Mouse (Mus musculus): Measurements from ENCODE around the gene Spata6. TPM values are rescaled to one million over a fixed set of nuclear protein-coding genes. Genes with fewer than 3 reads are reported as not detected.

The Spata6 gene
- polyA plus RNA-seq, 1 experiment from 2014 or later, result 2.9 TPM

Other genes starting within 250 kb of the Spata6 start
- gene Slc5a9, start 182.9 kb downstream of the Spata6 start, polyA plus RNA-seq (2015; fragmentation: Nextera tagmentation; extraction: Ambion mirVana), result 0.04 TPM in 1 of 2 replicates, not detected in the other
- not detected in 2 replicates for gene Skint8, start 199.4 kb downstream of the Spata6 start, polyA plus RNA-seq (2015; fragmentation: Nextera tagmentation; extraction: Ambion mirVana)

All from liver, embryonic 16.5 days (tissue).